Mouse (Mus musculus): ENCODE measurements around the gene Olfr360.
"Not testable (repeated sequence)": the region's sequence is repeated elsewhere in the genome, so short reads cannot be mapped to it uniquely, and the experiment has no call there.

Olfr360 gene

GRCm38 (mm10) chr2:37065446-37065845, at the start of gene Olfr360:
TSS of gene Olfr360 (plus strand) at chr2:37065746.
- no peak for DNase-seq (ENCODE audit: low spot score)

- not testable (repeated sequence) for DNase-seq (ENCODE audit: low spot score)
These were observed 23.6 kb downstream of the Olfr360 start, which contains the start of gene Olfr361 for GRCm38 (mm10) chr2:37089190-37089589. TSS of gene Olfr361 (minus strand) at chr2:37089290.

GRCm38 (mm10) chr2:37117810-37118209, 52.3 kb downstream of the Olfr360 start, which contains the start of gene Olfr362:
TSS of gene Olfr362 (minus strand) at chr2:37117910.
- no peak for DNase-seq (ENCODE audit: low spot score)

All from embryo, embryonic 10.5 days (tissue).